Mouse (Mus musculus) embryonic facial prominence, embryonic 14.5 days (tissue): Measurements from ENCODE around the gene Sept11. TPM values are rescaled to one million over a fixed set of nuclear protein-coding genes. Genes with fewer than 3 reads are reported as not detected.

Source experiments
- ATAC-seq: fragments of 200-750 bp; cut with Nextera tagmentation; 2 replicates; pipeline ENCODE4 v1.8.0; 2017; ENCODE audit warnings: low read depth, moderate number of reproducible peaks, moderate TSS enrichment
- DNase-seq: peaks from one replicate; pipeline ENCODE4 v3.0.0-alpha.2; 2015; ENCODE audit warnings: low spot score
- H3K27ac ChIP-seq: fragments of 300-500 bp; sonication (generic); replicated peaks from 2 replicates; pipeline ENCODE4 v1.5.1; 2014; ENCODE audit warnings: low read depth, mild to moderate bottlenecking, low read length, moderate library complexity
- H3K27me3 ChIP-seq: fragments of 300-500 bp; sonication (generic); replicated peaks from 2 replicates; pipeline ENCODE4 v1.6.1; 2014; ENCODE audit warnings: low read length; ENCODE audit not compliant: control insufficient read depth, insufficient read depth
- H3K36me3 ChIP-seq: fragments of 300-500 bp; sonication (generic); 2 replicates; pipeline ENCODE4 v1.6.1; 2014; ENCODE audit warnings: low read length, mixed read lengths; ENCODE audit not compliant: control insufficient read depth, insufficient read depth
- H3K4me1 ChIP-seq: fragments of 300-500 bp; sonication (generic); 2 replicates; pipeline ENCODE4 v1.6.1; 2014; ENCODE audit warnings: antibody characterized with exemption, low read length; ENCODE audit not compliant: control insufficient read depth, insufficient read depth
- H3K4me2 ChIP-seq: fragments of 300-500 bp; sonication (generic); 2 replicates; pipeline ENCODE4 v1.6.1; 2014; ENCODE audit warnings: low read depth, mild to moderate bottlenecking, low read length, moderate library complexity, mixed read lengths
- H3K4me3 ChIP-seq: fragments of 300-500 bp; sonication (generic); 2 replicates; pipeline ENCODE4 v1.5.1; 2014; ENCODE audit warnings: low read depth, mild to moderate bottlenecking, low read length
- H3K9ac ChIP-seq: fragments of 300-500 bp; sonication (generic); 2 replicates; pipeline ENCODE4 v1.6.1; 2014; ENCODE audit warnings: low read depth, mild to moderate bottlenecking, low read length, moderate library complexity, mixed read lengths
- H3K9me3 ChIP-seq: fragments of 300-500 bp; sonication (generic); 2 replicates; pipeline ENCODE4 v1.6.1; 2016; ENCODE audit warnings: low read length; ENCODE audit not compliant: control insufficient read depth
- WGBS: fragments of 180-500 bp; shearing (Covaris S2); extraction: QIAGEN DNeasy Blood & Tissue Kit; methylation state at CpG from one replicate; pipeline ENCODE4 v1.1.7; 2014; 5-methylcytosine and 5-hydroxymethylcytosine counted together
- polyA plus RNA-seq: library from polyadenylated mRNA; unstranded; fragments of >200 nt; fragmentation: Nextera tagmentation; extraction: Ambion mirVana; gene quantifications from 2 replicates; pipeline ENCODE4 v1.2.1, GENCODE M21; 2014

Gene Sept11
- polyA plus RNA-seq, 1 experiment from 2014 or later, result 187 TPM

DNA sequence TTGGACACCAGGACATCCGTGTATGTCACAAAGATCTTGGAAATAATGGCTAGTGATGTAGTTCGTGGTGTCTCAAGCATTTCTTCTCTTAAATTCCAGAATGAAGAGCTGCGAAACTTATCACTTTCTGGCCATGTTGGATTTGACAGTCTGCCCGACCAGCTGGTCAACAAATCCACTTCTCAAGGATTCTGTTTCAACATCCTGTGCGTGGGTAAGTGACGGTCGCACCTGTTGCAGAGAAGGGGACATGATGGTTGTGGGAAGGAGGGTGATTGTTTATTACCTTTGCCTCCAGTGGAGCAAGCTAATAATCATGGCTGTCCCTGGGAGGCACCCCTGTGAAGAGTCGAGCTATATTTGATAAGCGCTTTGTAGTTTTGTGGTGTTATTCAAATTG, 46.1 kb downstream of the Sept11 start:
- H3K9me3 ChIP-seq, result no peaks in the 10 kb centered on the region
- no peaks in the 10 kb centered on the region for H3K27me3 ChIP-seq
- peaks cover 37% of the 10 kb centered on the region for H3K36me3 ChIP-seq
- peaks cover 28% of the 10 kb centered on the region for H3K4me1 ChIP-seq
- no peak overlapping the region for H3K27ac ChIP-seq
- H3K4me2 ChIP-seq, result no peak overlapping the region
- no peak for DNase-seq
- ATAC-seq, result no peak
- 86% methylated on average over 9 of the region's 9 CpGs for WGBS
- no peak overlapping the region for H3K9ac ChIP-seq
- no peak overlapping the region for H3K4me3 ChIP-seq

DNA sequence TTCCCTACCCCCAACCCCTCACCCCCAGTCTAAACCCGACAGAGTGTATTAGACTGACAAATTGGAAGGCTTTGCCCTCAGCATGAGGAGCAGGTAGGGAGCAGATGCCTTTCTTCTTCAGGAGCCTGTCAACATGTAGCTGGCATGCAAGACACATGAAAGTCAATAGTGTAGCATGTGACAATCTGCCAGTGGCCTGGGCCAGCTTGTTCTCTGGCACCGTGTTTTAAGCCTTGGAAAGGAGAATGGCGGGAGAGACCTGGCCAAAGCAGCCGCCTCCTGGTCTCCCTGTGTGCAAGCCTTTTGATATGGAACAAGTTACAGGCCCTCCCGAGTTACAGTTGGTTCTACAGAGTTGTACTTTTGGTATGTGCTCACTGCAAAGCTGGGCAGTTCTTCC, 47.5 kb downstream of the Sept11 start:
- no peak for DNase-seq
- Histone ChIP-seq H3K4me2 (no peak overlapping the region), H3K27ac (no peak overlapping the region), H3K4me1 (peaks cover 25% of the 10 kb centered on the region), H3K36me3 (peaks cover 37% of the 10 kb centered on the region), H3K27me3 (no peaks in the 10 kb centered on the region), H3K4me3 (no peak overlapping the region), H3K9ac (no peak overlapping the region), H3K9me3 (no peaks in the 10 kb centered on the region)
- ATAC-seq, result no peak
- WGBS, result 88% methylated on average over 5 of the region's 5 CpGs

DNA sequence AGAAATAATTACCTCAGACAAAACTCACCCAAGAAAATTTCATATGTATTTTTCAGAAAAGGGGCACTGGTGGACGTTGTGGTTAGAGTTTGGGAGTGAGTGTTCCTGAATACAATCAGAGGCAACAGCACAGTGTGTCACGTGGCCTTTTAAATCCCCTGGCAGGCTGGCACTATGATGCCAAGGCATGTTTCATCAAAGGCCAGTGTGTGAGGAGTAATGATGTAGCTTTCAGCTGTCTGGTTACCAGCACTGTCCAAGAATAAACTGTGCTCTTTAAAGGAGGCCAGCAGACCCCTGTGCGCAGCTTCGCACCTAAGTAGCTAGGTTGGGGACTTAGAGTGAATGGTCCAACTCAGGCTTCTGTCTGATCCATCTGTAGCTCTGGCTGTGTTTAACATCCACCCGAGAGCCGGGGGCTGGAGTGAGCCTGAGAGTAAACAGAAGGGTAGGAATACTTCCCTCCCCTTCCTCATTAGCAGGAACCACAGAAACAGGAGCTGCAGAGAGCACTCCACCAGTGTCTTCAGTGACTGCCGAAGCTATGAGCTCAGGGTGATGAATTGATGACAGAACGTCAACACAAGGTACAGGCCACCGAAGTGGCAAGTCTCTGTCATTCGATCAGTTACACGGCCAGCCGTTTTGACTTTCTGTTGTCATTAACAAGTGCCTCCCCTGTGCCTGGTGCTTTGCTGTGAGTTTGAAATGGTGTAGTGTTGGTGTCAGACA, 50.3 kb downstream of the Sept11 start:
- no peak overlapping the region for H3K4me2 ChIP-seq
- 57% methylated on average over 12 of the region's 12 CpGs for WGBS
- 0 out of 2 replicates have a peak overlapping the region, but pooled peaks have one; percentile 10 for H3K27ac ChIP-seq
- no peak overlapping the region for H3K9ac ChIP-seq
- no peaks in the 10 kb centered on the region for H3K27me3 ChIP-seq
- ATAC-seq (no peak), DNase-seq (no peak)
- H3K4me3 ChIP-seq, result no peak overlapping the region
- no peaks in the 10 kb centered on the region for H3K9me3 ChIP-seq
- peaks cover 42% of the 10 kb centered on the region for H3K36me3 ChIP-seq
- H3K4me1 ChIP-seq, result peaks cover 11% of the 10 kb centered on the region

DNA sequence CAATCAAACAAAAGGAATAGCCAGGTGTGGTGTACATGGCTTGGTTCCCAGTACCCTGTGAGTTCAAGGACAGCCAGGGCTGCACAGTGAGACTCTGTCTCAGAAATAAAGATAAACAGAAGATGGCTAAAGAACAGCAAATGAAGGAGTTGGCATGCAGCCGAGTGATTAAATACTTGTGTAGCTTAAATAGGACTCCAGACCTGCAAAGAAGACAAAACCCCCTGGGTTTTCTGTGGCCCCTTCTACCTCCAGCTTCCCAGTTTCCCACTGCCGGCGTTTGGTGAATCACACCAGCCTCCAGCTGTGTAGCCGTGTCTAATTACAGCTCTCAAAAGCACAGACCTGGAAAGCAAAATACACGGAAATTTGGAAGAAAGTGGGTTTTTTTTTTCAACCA, 51.6 kb downstream of the Sept11 start:
- WGBS, result 16% methylated on average over 5 of the region's 5 CpGs
- H3K36me3 ChIP-seq, result peaks cover 34% of the 10 kb centered on the region
- no peaks in the 10 kb centered on the region for H3K27me3 ChIP-seq
- H3K27ac ChIP-seq, result peak overlapping the region; percentile 44
- H3K4me3 ChIP-seq, result no peak overlapping the region
- H3K4me2 ChIP-seq, result no peak overlapping the region
- peak; percentile 73 for ATAC-seq
- no peak overlapping the region for H3K9ac ChIP-seq
- peak; percentile 87 for DNase-seq
- peaks cover 11% of the 10 kb centered on the region for H3K4me1 ChIP-seq
- no peaks in the 10 kb centered on the region for H3K9me3 ChIP-seq

DNA sequence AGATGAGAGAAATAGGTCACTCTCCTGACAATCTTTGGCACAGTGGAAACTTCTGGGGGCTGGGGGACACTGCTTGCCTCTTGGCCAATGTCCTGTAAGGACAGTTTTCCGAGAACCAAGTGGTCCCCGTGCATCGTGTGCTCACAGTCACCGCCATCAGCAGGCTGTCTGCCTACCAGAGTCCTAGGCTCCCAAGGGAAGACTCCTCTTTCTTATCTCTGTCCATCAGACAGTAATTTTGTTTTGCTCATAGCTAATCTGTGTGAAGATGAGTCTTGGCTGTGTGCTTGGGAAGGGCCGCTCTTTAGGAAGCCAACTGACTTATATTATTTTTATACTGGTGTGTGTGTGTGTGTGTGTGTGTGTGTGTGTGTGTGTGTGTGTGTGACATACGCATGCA, 52.3 kb downstream of the Sept11 start:
- DNase-seq (no peak), ATAC-seq (no peak)
- no peak overlapping the region for H3K4me2 ChIP-seq
- no peaks in the 10 kb centered on the region for H3K9me3 ChIP-seq
- H3K36me3 ChIP-seq, result peaks cover 34% of the 10 kb centered on the region
- H3K27ac ChIP-seq, result no peak overlapping the region
- H3K4me1 ChIP-seq, result peaks cover 11% of the 10 kb centered on the region
- H3K4me3 ChIP-seq, result no peak overlapping the region
- no peak overlapping the region for H3K9ac ChIP-seq
- 76% methylated on average over 6 of the region's 6 CpGs for WGBS
- H3K27me3 ChIP-seq, result no peaks in the 10 kb centered on the region

DNA sequence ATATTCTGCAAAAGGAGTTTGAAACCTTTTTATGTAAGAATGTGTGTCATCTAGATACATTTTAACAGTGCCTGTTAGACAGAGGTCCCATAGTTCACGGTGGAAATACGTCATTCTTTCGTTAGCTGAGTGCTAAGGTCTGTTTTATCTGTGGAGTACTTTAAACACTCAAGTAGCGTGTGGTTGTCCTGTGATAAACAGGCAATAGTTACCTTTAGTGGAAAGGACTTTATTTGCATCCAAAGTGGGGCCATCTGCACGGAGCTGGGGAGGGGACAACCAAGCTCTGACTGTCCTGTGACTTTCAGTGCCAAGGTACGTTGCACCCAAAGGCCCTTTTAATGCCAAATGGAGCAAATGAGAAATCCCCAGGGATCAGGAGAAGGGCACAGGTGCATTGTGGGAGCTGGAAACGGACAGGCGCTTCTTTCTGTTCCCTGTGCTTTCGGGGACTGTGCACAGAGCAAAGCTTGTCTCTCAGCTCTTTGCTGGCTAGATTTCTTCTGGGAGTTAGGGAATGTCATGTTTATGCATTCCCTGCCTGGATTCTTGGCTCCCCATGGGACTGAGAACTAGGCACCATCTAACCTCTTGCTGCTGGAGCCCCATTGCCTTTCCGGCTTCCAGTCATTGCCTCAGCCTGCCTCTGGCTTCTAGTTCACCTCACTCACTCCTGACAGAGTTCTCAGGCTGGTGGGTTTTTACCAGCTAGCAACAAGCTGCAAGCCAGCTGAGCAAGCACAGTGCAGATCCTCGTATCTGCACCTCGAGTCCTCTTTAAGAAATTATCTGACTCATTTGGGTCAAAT, 56.9 kb downstream of the Sept11 start:
- H3K4me1 ChIP-seq, result peaks cover 34% of the 10 kb centered on the region

DNA sequence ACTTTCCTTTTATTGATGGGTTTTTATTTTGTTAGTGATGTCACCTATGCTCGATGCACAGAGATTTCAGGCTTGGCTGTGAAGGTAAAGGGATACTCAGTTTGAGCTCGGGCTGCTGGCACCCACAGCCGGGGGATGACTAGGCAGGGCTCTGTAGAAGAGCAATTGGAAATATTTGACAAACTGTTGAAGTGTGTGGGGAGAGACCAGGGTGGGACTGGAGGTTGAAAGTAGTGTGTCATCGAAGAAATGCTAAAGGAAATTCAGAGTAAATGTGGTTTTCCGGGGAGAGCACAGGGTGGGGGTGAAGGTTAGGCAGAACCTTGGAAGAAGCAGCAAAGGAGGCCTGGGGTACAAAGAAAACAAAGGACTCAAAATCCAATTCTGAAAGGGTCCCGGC, 58.7 kb downstream of the Sept11 start:
- ATAC-seq (no peak), DNase-seq (no peak)
- 0 out of 2 replicates have a peak overlapping the region, but pooled peaks have one; percentile 13 for H3K27ac ChIP-seq
- peaks cover 43% of the 10 kb centered on the region for H3K36me3 ChIP-seq
- no peaks in the 10 kb centered on the region for H3K9me3 ChIP-seq
- 0 out of 2 replicates have a peak overlapping the region, but pooled peaks have one; percentile 11 for H3K9ac ChIP-seq
- WGBS, result 60% methylated on average over 6 of the region's 6 CpGs
- peaks cover 29% of the 10 kb centered on the region for H3K4me1 ChIP-seq
- no peak overlapping the region for H3K4me2 ChIP-seq
- H3K27me3 ChIP-seq, result no peaks in the 10 kb centered on the region
- no peak overlapping the region for H3K4me3 ChIP-seq

More for the DNA sequence above, 56.9 kb downstream of the Sept11 start:
- ATAC-seq (no peak), DNase-seq (no peak)
- no peak overlapping the region for H3K4me2 ChIP-seq
- no peaks in the 10 kb centered on the region for H3K27me3 ChIP-seq
- WGBS, result 71% methylated on average over 12 of the region's 12 CpGs
- peak overlapping the region; percentile 65; the same call in 1 of the 2 replicates for H3K27ac ChIP-seq
- H3K36me3 ChIP-seq, result peaks cover 26% of the 10 kb centered on the region
- no peak overlapping the region for H3K4me3 ChIP-seq
- no peaks in the 10 kb centered on the region for H3K9me3 ChIP-seq
- no peak overlapping the region for H3K9ac ChIP-seq

DNA sequence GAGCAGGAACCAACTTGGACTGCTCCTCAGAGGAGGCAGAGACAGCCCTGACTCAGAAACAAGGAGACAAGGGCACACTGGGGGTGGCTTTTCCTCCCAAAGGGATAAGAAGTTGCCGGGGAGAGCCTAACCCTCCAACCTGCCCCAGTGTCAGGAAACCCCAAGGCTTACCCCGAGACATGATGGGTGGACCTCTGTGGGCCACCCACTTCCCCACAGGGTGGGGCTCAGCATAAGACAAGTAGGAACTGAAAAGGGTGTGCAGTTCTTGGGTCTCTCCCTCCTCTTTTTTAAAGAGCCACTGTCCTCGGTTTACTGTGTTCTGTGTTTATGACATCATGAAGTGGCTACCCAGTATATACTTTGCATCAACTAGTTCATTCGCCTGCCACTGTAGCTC, 59.2 kb downstream of the Sept11 start:
- H3K4me3 ChIP-seq, result no peak overlapping the region
- ATAC-seq (no peak; the same call in 1 of the 2 replicates), DNase-seq (no peak)
- no peaks in the 10 kb centered on the region for H3K9me3 ChIP-seq
- H3K27ac ChIP-seq, result 0 out of 2 replicates have a peak overlapping the region, but pooled peaks have one; percentile 13
- 75% methylated on average over 4 of the region's 4 CpGs for WGBS
- H3K9ac ChIP-seq, result 0 out of 2 replicates have a peak overlapping the region, but pooled peaks have one; percentile 11
- H3K36me3 ChIP-seq, result peaks cover 48% of the 10 kb centered on the region
- H3K27me3 ChIP-seq, result no peaks in the 10 kb centered on the region
- peaks cover 29% of the 10 kb centered on the region for H3K4me1 ChIP-seq
- no peak overlapping the region for H3K4me2 ChIP-seq
